Mouse (Mus musculus) layer of hippocampus, adult 6 months (tissue): ENCODE measurements around the gene Opn4. TPM values are rescaled to one million over a fixed set of nuclear protein-coding genes. Genes with fewer than 3 reads are reported as not detected.

Experiments
- long read RNA-seq, 2 experiments: library from polyadenylated mRNA; unstranded; transcript quantifications; one replicate each; pipeline ENCODE4 v2.0.0; 2019 to 2020
- polyA plus RNA-seq: library from polyadenylated mRNA; unstranded; fragments of <200 nt; fragmentation: Nextera tagmentation; gene quantifications from 2 replicates; pipeline ENCODE4 v1.2.3, GENCODE M21; 2021

Gene Opn4
- polyA plus RNA-seq = 0.08 and 0.13 TPM in 2 replicates
- long read RNA-seq, experiment 1 = 0 reads
- long read RNA-seq, experiment 2 = 0 reads

GRCm38 (mm10) chr14:34599941-34600340, at the start of gene Opn4:
Opn4 (minus strand) TSS chr14:34600142.

GRCm38 (mm10) chr14:34588498-34588897, 11.4 kb downstream of the Opn4 start, which contains the start of gene Ldb3:
Ldb3 (minus strand) TSS chr14:34588682.

Other genes with a start within 250 kb of the Opn4 start
- gene Fam25c, start 244.7 kb downstream of the Opn4 start, polyA plus RNA-seq = 0.48 TPM in 1 of 2 replicates, not detected in the other
- 12.5 and 15.7 TPM in 2 replicates for gene Sncg, start 225.4 kb downstream of the Opn4 start, polyA plus RNA-seq
- gene Mmrn2, start 224.7 kb downstream of the Opn4 start, polyA plus RNA-seq = 1.5 and 1.6 TPM in 2 replicates
- 4.1 and 4.2 TPM in 2 replicates for gene Bmpr1a, start 96.8 kb downstream of the Opn4 start, polyA plus RNA-seq
- gene 9230112D13Rik, start 77.3 kb downstream of the Opn4 start, polyA plus RNA-seq = not detected in 2 replicates
- gene Ldb3, start 11.5 kb downstream of the Opn4 start, polyA plus RNA-seq = 2.0 and 2.7 TPM in 2 replicates
- 5.8 and 10.2 TPM in 2 replicates for gene Wapl, start 73.8 kb upstream of the Opn4 start, polyA plus RNA-seq
- gene Grid1, start 220.0 kb upstream of the Opn4 start, polyA plus RNA-seq = 8.9 and 9.0 TPM in 2 replicates